Mouse (Mus musculus) neural tube, embryonic 15.5 days (tissue): Measurements from ENCODE around the gene 2310061I04Rik. TPM values are rescaled to one million over a fixed set of nuclear protein-coding genes. Genes with fewer than 3 reads are reported as not detected.
"Not testable (repeated sequence)": the region's sequence is repeated elsewhere in the genome, so short reads cannot be mapped to it uniquely, and the experiment has no call there.

Experiments used
- ATAC-seq: fragments of 200-750 bp; cut with Nextera tagmentation; 2 replicates; pipeline ENCODE4 v1.8.0; 2017; ENCODE audit warnings: mild to moderate bottlenecking, moderate TSS enrichment, moderate library complexity; ENCODE audit not compliant: low FRiP score
- H3K27ac ChIP-seq: fragments of 300-500 bp; sonication (generic); replicated peaks from 2 replicates; pipeline ENCODE4 v1.5.1; 2015; ENCODE audit warnings: mild to moderate bottlenecking, inconsistent platforms
- H3K27me3 ChIP-seq: fragments of 300-500 bp; sonication (generic); replicated peaks from 2 replicates; pipeline ENCODE4 v1.6.1; 2015; ENCODE audit warnings: inconsistent platforms
- H3K36me3 ChIP-seq: fragments of 300-500 bp; sonication (generic); 2 replicates; pipeline ENCODE4 v1.6.1; 2015; ENCODE audit warnings: inconsistent platforms
- H3K4me1 ChIP-seq: fragments of 300-500 bp; sonication (generic); 2 replicates; pipeline ENCODE4 v1.6.1; 2015; ENCODE audit warnings: inconsistent platforms
- H3K4me2 ChIP-seq: fragments of 300-500 bp; sonication (generic); 2 replicates; pipeline ENCODE4 v1.6.1; 2015; ENCODE audit warnings: inconsistent platforms, mild to moderate bottlenecking, moderate library complexity
- H3K4me3 ChIP-seq: fragments of 300-500 bp; sonication (generic); replicated peaks from 2 replicates; pipeline ENCODE4 v1.5.1; 2015; ENCODE audit warnings: mild to moderate bottlenecking, inconsistent platforms
- H3K9ac ChIP-seq: fragments of 300-500 bp; sonication (generic); replicated peaks from 2 replicates; pipeline ENCODE4 v1.6.1; 2015; ENCODE audit warnings: mild to moderate bottlenecking, inconsistent platforms
- H3K9me3 ChIP-seq: fragments of 300-500 bp; sonication (generic); replicated peaks from 2 replicates; pipeline ENCODE4 v1.6.1; 2016; ENCODE audit warnings: inconsistent platforms
- WGBS: fragments of 180-500 bp; shearing (Covaris S2); methylation state at CpG from one replicate; pipeline ENCODE4 v1.1.7; 2015; ENCODE audit warnings: mixed read lengths; 5-methylcytosine and 5-hydroxymethylcytosine counted together
- polyA plus RNA-seq: library from polyadenylated mRNA; unstranded; fragments of >200 nt; fragmentation: Nextera tagmentation; extraction: Ambion mirVana; gene quantifications from 2 replicates; pipeline ENCODE4 v1.2.1, GENCODE M21; 2015

Gene 2310061I04Rik
- 59.2 and 75.2 TPM in 2 replicates for polyA plus RNA-seq

- WGBS, result 1% methylated on average over 75 of the region's 86 CpGs
Measured at GRCm38 (mm10) chr17:35896781-35897643, at the start of gene 2310061I04Rik. 2310061I04Rik (minus strand) TSS chr17:35897431.

GRCm38 (mm10) chr17:35939941-35940340 is 42.7 kb upstream of the 2310061I04Rik start:
- Histone ChIP-seq H3K36me3 (no peaks in the 10 kb centered on the region), H3K27ac (no peak overlapping the region), H3K4me2 (no peak overlapping the region), H3K9ac (no peak overlapping the region), H3K27me3 (no peaks in the 10 kb centered on the region), H3K9me3 (no peaks in the 10 kb centered on the region), H3K4me1 (no peaks in the 10 kb centered on the region), H3K4me3 (no peak overlapping the region)
- 51% methylated on average over 1 of the region's 1 CpGs for WGBS
- ATAC-seq, result no peak

More at GRCm38 (mm10) chr17:35896781-35897643, at the start of gene 2310061I04Rik:
- Histone ChIP-seq H3K4me2 (peak within 1 kb of the TSS; percentile 100), H3K36me3 (peaks cover 66% of the 10 kb centered on the region), H3K4me3 (peak within 1 kb of the TSS; percentile 87), H3K4me1 (peaks cover 29% of the 10 kb centered on the region), H3K9me3 (no peaks in the 10 kb centered on the region), H3K27me3 (no peaks in the 10 kb centered on the region), H3K27ac (peak within 1 kb of the TSS; percentile 99), H3K9ac (peak within 1 kb of the TSS; percentile 90)
- peak; percentile 95 for ATAC-seq

- WGBS, result 58% methylated on average over 2 of the region's 2 CpGs
- no peak overlapping the region for H3K4me2 ChIP-seq
- no peaks in the 10 kb centered on the region for H3K9me3 ChIP-seq
- no peak for ATAC-seq
- H3K4me1 ChIP-seq, result no peaks in the 10 kb centered on the region
- no peak overlapping the region for H3K27ac ChIP-seq
- H3K27me3 ChIP-seq, result no peaks in the 10 kb centered on the region
- no peak overlapping the region for H3K4me3 ChIP-seq
- H3K36me3 ChIP-seq, result no peaks in the 10 kb centered on the region
- H3K9ac ChIP-seq, result no peak overlapping the region
Measured at GRCm38 (mm10) chr17:35939108-35939507, 41.9 kb upstream of the 2310061I04Rik start.

- no peaks in the 10 kb centered on the region for H3K4me1 ChIP-seq
- no peaks in the 10 kb centered on the region for H3K9me3 ChIP-seq
- WGBS, result 42% methylated on average over 2 of the region's 2 CpGs
- no peak overlapping the region for H3K27ac ChIP-seq
- no peaks in the 10 kb centered on the region for H3K27me3 ChIP-seq
- H3K4me3 ChIP-seq, result no peak overlapping the region
- H3K4me2 ChIP-seq, result no peak overlapping the region
- no peaks in the 10 kb centered on the region for H3K36me3 ChIP-seq
- H3K9ac ChIP-seq, result no peak overlapping the region
- ATAC-seq, result no peak
Measured at GRCm38 (mm10) chr17:35937700-35938348, 40.6 kb upstream of the 2310061I04Rik start.

- H3K27me3 ChIP-seq, H3K36me3 ChIP-seq, H3K9ac ChIP-seq, H3K9me3 ChIP-seq, H3K4me2 ChIP-seq, H3K4me1 ChIP-seq, H3K4me3 ChIP-seq, ATAC-seq, H3K27ac ChIP-seq: not testable (repeated sequence)
- WGBS, result 90% methylated on average over 14 of the region's 14 CpGs
Measured at GRCm38 (mm10) chr17:35935763-35936162, 38.5 kb upstream of the 2310061I04Rik start.

GRCm38 (mm10) chr17:35932608-35933007 is 35.4 kb upstream of the 2310061I04Rik start:
- Histone ChIP-seq H3K27me3 (no peaks in the 10 kb centered on the region), H3K9me3 (no peaks in the 10 kb centered on the region), H3K27ac (no peak overlapping the region), H3K9ac (no peak overlapping the region), H3K4me1 (no peaks in the 10 kb centered on the region), H3K4me3 (no peak overlapping the region), H3K4me2 (no peak overlapping the region), H3K36me3 (peaks cover 39% of the 10 kb centered on the region)
- no peak for ATAC-seq
- WGBS, result 90% methylated on average over 4 of the region's 4 CpGs

GRCm38 (mm10) chr17:35930627-35931026 is 33.4 kb upstream of the 2310061I04Rik start:
- H3K9ac ChIP-seq, result no peak overlapping the region
- 95% methylated on average over 12 of the region's 12 CpGs for WGBS
- no peak overlapping the region for H3K4me3 ChIP-seq
- no peak overlapping the region for H3K27ac ChIP-seq
- ATAC-seq, result no peak
- H3K27me3 ChIP-seq, result no peaks in the 10 kb centered on the region
- peaks cover 55% of the 10 kb centered on the region for H3K36me3 ChIP-seq
- H3K4me1 ChIP-seq, result no peaks in the 10 kb centered on the region
- H3K4me2 ChIP-seq, result no peak overlapping the region
- H3K9me3 ChIP-seq, result no peaks in the 10 kb centered on the region

GRCm38 (mm10) chr17:35929534-35929933 is 32.3 kb upstream of the 2310061I04Rik start:
- Histone ChIP-seq H3K4me3 (no peak overlapping the region), H3K27me3 (no peaks in the 10 kb centered on the region), H3K9me3 (no peaks in the 10 kb centered on the region), H3K27ac (no peak overlapping the region), H3K9ac (no peak overlapping the region), H3K4me2 (no peak overlapping the region), H3K4me1 (no peaks in the 10 kb centered on the region), H3K36me3 (peaks cover 65% of the 10 kb centered on the region)
- WGBS, result 90% methylated on average over 2 of the region's 2 CpGs
- ATAC-seq, result no peak

GRCm38 (mm10) chr17:35927471-35927870 is 30.2 kb upstream of the 2310061I04Rik start:
- no peak overlapping the region for H3K4me3 ChIP-seq
- H3K4me2 ChIP-seq, result no peak overlapping the region
- H3K27ac ChIP-seq, result no peak overlapping the region
- H3K36me3 ChIP-seq, result peaks cover 80% of the 10 kb centered on the region
- WGBS, result 55% methylated on average over 1 of the region's 1 CpGs
- no peak for ATAC-seq
- no peaks in the 10 kb centered on the region for H3K27me3 ChIP-seq
- no peaks in the 10 kb centered on the region for H3K9me3 ChIP-seq
- no peak overlapping the region for H3K9ac ChIP-seq
- 0 out of 2 replicates have a peak, but pooled peaks cover 3% of the 10 kb centered on the region for H3K4me1 ChIP-seq

GRCm38 (mm10) chr17:35923281-35923680 is 26.1 kb upstream of the 2310061I04Rik start:
- Histone ChIP-seq H3K9me3 (no peaks in the 10 kb centered on the region), H3K4me2 (no peak overlapping the region), H3K27me3 (no peaks in the 10 kb centered on the region), H3K27ac (no peak overlapping the region), H3K4me3 (no peak overlapping the region), H3K9ac (no peak overlapping the region), H3K36me3 (peaks cover 48% of the 10 kb centered on the region), H3K4me1 (peaks cover 36% of the 10 kb centered on the region)
- WGBS, result 95% methylated on average over 4 of the region's 4 CpGs
- ATAC-seq, result no peak

- Histone ChIP-seq H3K9ac (no peak overlapping the region), H3K4me3 (no peak overlapping the region), H3K27me3 (no peaks in the 10 kb centered on the region), H3K4me1 (peaks cover 36% of the 10 kb centered on the region), H3K9me3 (no peaks in the 10 kb centered on the region), H3K27ac (peak overlapping the region; percentile 33; the same call in 1 of the 2 replicates), H3K4me2 (no peak overlapping the region), H3K36me3 (peaks cover 41% of the 10 kb centered on the region)
- WGBS, result 82% methylated on average over 3 of the region's 3 CpGs
- ATAC-seq, result no peak
Measured at GRCm38 (mm10) chr17:35922566-35922965, 25.3 kb upstream of the 2310061I04Rik start.

- Histone ChIP-seq H3K27ac (peak overlapping the region; percentile 54), H3K9ac (no peak overlapping the region), H3K4me1 (peaks cover 36% of the 10 kb centered on the region), H3K36me3 (peaks cover 34% of the 10 kb centered on the region), H3K27me3 (no peaks in the 10 kb centered on the region), H3K4me2 (no peak overlapping the region), H3K4me3 (no peak overlapping the region), H3K9me3 (no peaks in the 10 kb centered on the region)
- WGBS, result 90% methylated on average over 4 of the region's 4 CpGs
- ATAC-seq, result no peak
Measured at GRCm38 (mm10) chr17:35921710-35922109, 24.5 kb upstream of the 2310061I04Rik start.
